Mouse (Mus musculus): ENCODE results near the gene Atxn7l3.

DNA sequence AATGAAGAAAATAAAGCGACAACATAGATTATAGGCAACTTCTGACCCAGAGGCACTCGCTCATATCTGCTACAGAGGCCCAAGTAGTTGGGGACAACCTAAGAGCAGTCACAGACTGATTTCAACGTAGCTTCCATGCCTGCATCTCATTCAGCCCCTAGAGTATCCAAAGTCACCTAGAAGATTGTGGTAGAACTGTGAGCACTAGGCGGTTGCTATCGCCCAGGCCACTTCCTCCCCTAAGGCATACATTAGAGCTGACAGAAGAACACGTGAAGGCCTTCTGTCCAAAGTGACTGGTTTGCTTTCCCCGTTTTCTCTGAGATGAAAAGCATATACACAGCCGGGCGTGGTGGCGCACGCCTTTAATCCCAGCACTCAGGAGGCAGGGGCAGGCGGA is 17.9 kb upstream of the Atxn7l3 start:
- TF ChIP-seq CTCF (IDR thresholded peaks at IDR 0.05; ENCODE audit: insufficient read depth, low read length) = no peak
- TF ChIP-seq POLR2A (IDR thresholded peaks at IDR 0.05; ENCODE audit: borderline replicate concordance, extremely low read depth, low read depth, low read length) = no peak

Measured in lung, adult 2 months (tissue).